In the genomic region with DNA sequence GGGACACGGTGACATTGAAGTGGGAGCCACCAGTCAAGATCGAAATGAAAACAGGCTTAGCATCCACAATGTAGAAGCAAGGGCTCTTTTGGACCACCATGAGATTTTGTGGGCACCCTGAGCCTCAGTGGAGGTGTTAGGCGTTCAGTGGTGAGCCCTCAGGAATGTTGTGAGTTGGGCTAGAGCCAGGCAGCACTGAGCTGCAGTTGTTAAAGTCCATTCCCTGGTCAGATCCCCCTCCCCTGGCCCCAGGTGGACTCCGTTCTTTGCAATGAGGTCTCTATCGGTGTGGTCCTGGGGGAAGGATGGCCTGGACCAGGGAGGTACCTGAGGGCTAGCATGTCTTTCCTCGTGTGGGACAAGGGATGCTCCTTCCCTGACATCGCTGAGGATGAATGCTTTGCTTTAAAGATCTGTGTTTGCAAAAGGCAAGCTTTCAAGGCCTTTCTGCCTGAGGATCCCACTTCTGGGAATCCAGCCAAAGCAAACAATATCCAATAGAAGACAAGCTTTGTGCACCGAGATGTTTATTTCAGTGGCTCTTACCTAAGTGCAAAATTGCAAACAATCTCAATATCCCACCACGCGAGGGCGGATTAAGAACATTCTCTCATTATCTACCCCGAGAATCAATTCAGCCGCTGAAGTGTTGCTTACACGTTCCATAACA, we compare ENCODE assay signal across 15 mouse cellular contexts.
A peak's percentile ranks its signal among the peaks of the same experiment; 100 is the strongest.
DNase-seq lines count a peak whose midpoint lies in the region; ATAC-seq and TF ChIP-seq lines count a peak whose summit lies in the region.
"Had no signal": no experiment of that assay in that cellular context is flagged by ENCODE, and none has a peak within 500 bp of the region (broad histone marks: within the 10 kb centered on the region; RNA-seq: fewer than 3 reads in every experiment).

No protein-coding gene starts in this region.

- H3K27ac ChIP-seq in forebrain, postnatal 0 days (ENCODE audit: low read depth, low read length) = no peak overlapping the region
- no peak overlapping the region for H3K27ac ChIP-seq in forebrain, embryonic 10.5 days
- no peak overlapping the region for H3K27ac ChIP-seq in lung, embryonic 14.5 days (ENCODE audit: low read depth)
- H3K27ac ChIP-seq in intestine, embryonic 15.5 days = no peak overlapping the region
- H3K27ac ChIP-seq: forebrain, embryonic 13.5 days; heart, adult 2 months; liver, embryonic 13.5 days had no signal

- peak; percentile 31 for DNase-seq in forebrain, postnatal 0 days
- no peak for DNase-seq in forebrain, embryonic 10.5 days (ENCODE audit: extremely low spot score, low spot score)
- peak; percentile 88 for DNase-seq in lung, embryonic 14.5 days
- DNase-seq in lung, postnatal 25 days (ENCODE audit: low spot score) = no peak
- DNase-seq in adrenal gland, postnatal 10 days = peak; percentile 14
- no peak for DNase-seq in spleen, postnatal 4 days (ENCODE audit: low spot score in 2 of 2)
- DNase-seq in left cerebral cortex, adult 11 months (ENCODE audit: low spot score) = no peak
- DNase-seq: cerebellum, postnatal 14 days; heart, adult 2 months; heart, postnatal 10 days; liver, embryonic 13.5 days; right cerebral cortex, adult 18-20 months; thymus, adult 18-20 months had no signal

- H3K36me3 ChIP-seq in forebrain, postnatal 0 days (ENCODE audit: insufficient read depth) = no peaks in the 10 kb centered on the region
- no peaks in the 10 kb centered on the region for H3K36me3 ChIP-seq in forebrain, embryonic 10.5 days (replicated peaks)
- H3K36me3 ChIP-seq in lung, embryonic 14.5 days (ENCODE audit: insufficient read depth) = no peaks in the 10 kb centered on the region
- no peaks in the 10 kb centered on the region for H3K36me3 ChIP-seq in intestine, embryonic 15.5 days
- H3K36me3 ChIP-seq: liver, embryonic 13.5 days had no signal

- no peak overlapping the region for H3K9ac ChIP-seq in forebrain, postnatal 0 days
- H3K9ac ChIP-seq in lung, embryonic 14.5 days = no peak overlapping the region
- no peak overlapping the region for H3K9ac ChIP-seq in intestine, embryonic 15.5 days
- H3K9ac ChIP-seq: forebrain, embryonic 13.5 days; liver, embryonic 13.5 days had no signal

- TF ChIP-seq CTCF in forebrain, postnatal 0 days (IDR thresholded peaks at IDR 0.05; ENCODE audit: low read depth) = peak; percentile 19; the same call in 1 of the 2 replicates
- TF ChIP-seq CTCF in lung, embryonic 14.5 days (IDR thresholded peaks at IDR 0.05; ENCODE audit: low read depth) = 0 out of 2 replicates have a peak, but pooled peaks have one; percentile 4

- 42% methylated on average over 14 of the region's 14 CpGs for WGBS in forebrain, postnatal 0 days
- 88% methylated on average over 14 of the region's 14 CpGs for WGBS in forebrain, embryonic 10.5 days
- WGBS in lung, embryonic 14.5 days = 27% methylated on average over 14 of the region's 14 CpGs
- 41% methylated on average over 14 of the region's 14 CpGs for WGBS in intestine, embryonic 15.5 days

- H3K27me3 ChIP-seq in forebrain, postnatal 0 days (ENCODE audit: insufficient read depth, low read length) = no peaks in the 10 kb centered on the region
- H3K27me3 ChIP-seq in forebrain, embryonic 10.5 days (ENCODE audit: poor library complexity, severe bottlenecking) = no peaks in the 10 kb centered on the region
- H3K27me3 ChIP-seq in lung, embryonic 14.5 days (ENCODE audit: insufficient read depth, low read length) = peaks cover 3% of the 10 kb centered on the region; the same call in 1 of the 2 replicates
- no peaks in the 10 kb centered on the region for H3K27me3 ChIP-seq in intestine, embryonic 15.5 days (replicated peaks)
- H3K27me3 ChIP-seq: forebrain, embryonic 13.5 days; liver, embryonic 13.5 days had no signal

- no peak overlapping the region for H3K4me2 ChIP-seq in forebrain, postnatal 0 days (ENCODE audit: low read depth)
- H3K4me2 ChIP-seq in lung, embryonic 14.5 days = no peak overlapping the region
- H3K4me2 ChIP-seq in intestine, embryonic 15.5 days (replicated peaks) = no peak overlapping the region
- H3K4me2 ChIP-seq: forebrain, embryonic 13.5 days; liver, embryonic 13.5 days had no signal

- ATAC-seq in forebrain, postnatal 0 days = no peak
- peak; percentile 59; the same call in 1 of the 2 replicates for ATAC-seq in lung, embryonic 14.5 days (ENCODE audit: insufficient read depth)
- peak; percentile 53 for ATAC-seq in intestine, embryonic 15.5 days
- ATAC-seq: forebrain, embryonic 13.5 days had no signal

- no peak overlapping the region for H3K4me3 ChIP-seq in forebrain, postnatal 0 days (ENCODE audit: low read depth, low read length)
- H3K4me3 ChIP-seq in forebrain, embryonic 10.5 days = no peak overlapping the region
- H3K4me3 ChIP-seq in lung, embryonic 14.5 days (ENCODE audit: low read depth, low read length) = no peak overlapping the region
- no peak overlapping the region for H3K4me3 ChIP-seq in intestine, embryonic 15.5 days (replicated peaks)
- H3K4me3 ChIP-seq: forebrain, embryonic 13.5 days; heart, adult 2 months; liver, embryonic 13.5 days had no signal

- no peaks in the 10 kb centered on the region for H3K4me1 ChIP-seq in forebrain, postnatal 0 days (ENCODE audit: insufficient read depth)
- H3K4me1 ChIP-seq in forebrain, embryonic 10.5 days = no peaks in the 10 kb centered on the region
- H3K4me1 ChIP-seq in lung, embryonic 14.5 days (ENCODE audit: insufficient read depth) = peaks cover 8% of the 10 kb centered on the region; the same call in 1 of the 2 replicates
- H3K4me1 ChIP-seq in intestine, embryonic 15.5 days (replicated peaks) = peaks cover 4% of the 10 kb centered on the region; the same call in 1 of the 2 replicates
- H3K4me1 ChIP-seq: forebrain, embryonic 13.5 days; liver, embryonic 13.5 days had no signal

- H3K9me3 ChIP-seq in forebrain, postnatal 0 days (ENCODE audit: low read length) = no peaks in the 10 kb centered on the region
- H3K9me3 ChIP-seq in forebrain, embryonic 10.5 days = no peaks in the 10 kb centered on the region
- no peaks in the 10 kb centered on the region for H3K9me3 ChIP-seq in lung, embryonic 14.5 days (ENCODE audit: low read depth, low read length)
- H3K9me3 ChIP-seq in intestine, embryonic 15.5 days = no peaks in the 10 kb centered on the region
- H3K9me3 ChIP-seq: forebrain, embryonic 13.5 days; liver, embryonic 13.5 days had no signal

Comparison
In these comparisons a context has a peak if more than half of its experiments do, and no peak if none do; other contexts are left out.
1. DNase-seq: peak in forebrain, postnatal 0 days (single experiment), lung, embryonic 14.5 days (single experiment) and adrenal gland, postnatal 10 days (single experiment); none in forebrain, embryonic 10.5 days (single experiment), lung, postnatal 25 days (single experiment), spleen, postnatal 4 days (0 of 2) and left cerebral cortex, adult 11 months (single experiment).